Mouse (Mus musculus): ENCODE measurements at regions not wholly inside any gene's neighbourhood (a gene's known extent, or its start where the extent isn't known, plus 50 kb on each side); places are given as distances from the start of the nearest gene placed in this dataset.

GRCm38 (mm10) chr7:76053843-76054242 is 175.8 kb upstream of the Agbl1 start:
- no peak for ATAC-seq
- no peak overlapping the region for H3K4me3 ChIP-seq (ENCODE audit: low read depth, low read length)
- 76% methylated on average over 3 of the region's 3 CpGs for WGBS
- H3K9me3 ChIP-seq (replicated peaks; ENCODE audit: control insufficient read depth, low read length, poor library complexity, severe bottlenecking) = 0 out of 2 replicates have a peak, but pooled peaks cover 2% of the 10 kb centered on the region
- no peaks in the 10 kb centered on the region for H3K27me3 ChIP-seq (ENCODE audit: control insufficient read depth, insufficient read depth, low read depth, low read length)
- no peak overlapping the region for H3K4me2 ChIP-seq (ENCODE audit: low read length)
- no peak overlapping the region for H3K9ac ChIP-seq (ENCODE audit: low read depth, low read length)
- H3K4me1 ChIP-seq (ENCODE audit: control insufficient read depth, insufficient read depth, low read length) = no peaks in the 10 kb centered on the region
- no peak overlapping the region for H3K27ac ChIP-seq (ENCODE audit: low read length)
- no peaks in the 10 kb centered on the region for H3K36me3 ChIP-seq (ENCODE audit: control insufficient read depth, insufficient read depth, low read length)

GRCm38 (mm10) chr7:76099149-76099548 is 130.5 kb upstream of the Agbl1 start:
- 90% methylated on average over 1 of the region's 1 CpGs for WGBS
- no peaks in the 10 kb centered on the region for H3K27me3 ChIP-seq (ENCODE audit: control insufficient read depth, insufficient read depth, low read depth, low read length)
- H3K4me1 ChIP-seq (ENCODE audit: control insufficient read depth, insufficient read depth, low read length) = 0 out of 2 replicates have a peak, but pooled peaks cover 2% of the 10 kb centered on the region
- no peaks in the 10 kb centered on the region for H3K36me3 ChIP-seq (ENCODE audit: control insufficient read depth, insufficient read depth, low read length)
- no peak overlapping the region for H3K27ac ChIP-seq (ENCODE audit: low read length)
- no peaks in the 10 kb centered on the region for H3K9me3 ChIP-seq (replicated peaks; ENCODE audit: control insufficient read depth, low read length, poor library complexity, severe bottlenecking)
- H3K4me2 ChIP-seq (ENCODE audit: low read length) = no peak overlapping the region
- no peak for ATAC-seq
- H3K9ac ChIP-seq (ENCODE audit: low read depth, low read length) = no peak overlapping the region
- no peak overlapping the region for H3K4me3 ChIP-seq (ENCODE audit: low read depth, low read length)

DNA sequence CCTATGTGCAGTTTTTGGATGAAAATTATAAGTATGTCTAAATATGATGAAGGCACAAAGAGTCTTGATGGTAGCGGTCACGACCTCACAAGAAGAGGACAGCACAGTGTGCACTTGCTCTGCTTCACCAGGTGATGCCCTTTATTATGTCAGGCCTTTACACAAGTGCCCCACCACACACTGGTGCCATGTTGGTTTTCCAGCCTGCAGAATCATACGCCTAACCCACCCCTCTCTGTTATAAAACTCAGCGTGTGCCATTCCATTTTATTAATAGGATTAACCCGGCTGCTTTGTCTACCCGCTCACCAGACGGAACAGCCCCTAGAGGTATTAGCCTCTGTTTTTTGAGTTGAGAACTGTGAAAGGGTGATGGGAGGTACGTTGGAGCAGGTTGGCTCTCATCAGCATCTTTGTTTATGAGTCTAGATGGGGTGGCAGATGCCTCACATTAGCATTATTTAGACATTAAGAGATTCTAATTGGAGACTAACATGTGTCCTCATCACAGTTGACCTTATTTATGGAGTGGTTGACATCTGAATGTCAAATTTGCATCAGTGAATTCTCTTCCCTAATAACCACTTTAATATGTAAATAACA is 108.3 kb upstream of the Agbl1 start:
- Histone ChIP-seq H3K4me3 (ENCODE audit: low read depth, low read length) (no peak overlapping the region), H3K4me1 (ENCODE audit: control insufficient read depth, insufficient read depth, low read length) (no peaks in the 10 kb centered on the region), H3K36me3 (ENCODE audit: control insufficient read depth, insufficient read depth, low read length) (no peaks in the 10 kb centered on the region), H3K9me3 (replicated peaks; ENCODE audit: control insufficient read depth, low read length, poor library complexity, severe bottlenecking) (0 out of 2 replicates have a peak, but pooled peaks cover 2% of the 10 kb centered on the region), H3K27me3 (ENCODE audit: control insufficient read depth, insufficient read depth, low read depth, low read length) (no peaks in the 10 kb centered on the region), H3K4me2 (ENCODE audit: low read length) (no peak overlapping the region), H3K9ac (ENCODE audit: low read depth, low read length) (no peak overlapping the region), H3K27ac (ENCODE audit: low read length) (no peak overlapping the region)
- WGBS = 32% methylated on average over 8 of the region's 8 CpGs
- no peak for ATAC-seq

DNA sequence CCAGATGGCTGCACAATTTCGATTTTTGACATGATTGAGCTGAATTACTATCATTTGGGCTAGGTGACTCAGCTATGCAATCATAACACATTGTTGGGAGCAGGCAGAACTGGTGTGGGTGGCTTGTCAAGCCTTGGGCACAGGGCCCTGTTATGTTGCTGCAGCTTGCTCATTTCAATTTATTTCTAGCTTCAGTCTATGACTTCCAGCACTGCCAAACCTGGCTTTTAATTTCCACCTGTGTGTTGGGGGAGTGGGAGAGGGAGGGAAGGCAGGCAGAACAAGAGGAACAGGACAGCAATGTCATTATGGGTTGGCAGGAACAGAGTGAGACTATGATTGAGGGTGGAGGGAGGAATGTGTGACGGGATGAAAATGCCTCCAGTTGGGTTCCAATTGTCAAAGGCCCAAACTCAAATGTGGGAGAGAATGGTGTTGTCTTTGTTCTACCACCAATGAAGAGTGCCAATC is 102.0 kb upstream of the Agbl1 start:
- no peak overlapping the region for H3K9ac ChIP-seq (ENCODE audit: low read depth, low read length)
- 70% methylated on average over 2 of the region's 2 CpGs for WGBS
- no peak for ATAC-seq

GRCm38 (mm10) chr7:76142455-76142854 is 87.2 kb upstream of the Agbl1 start:
- no peaks in the 10 kb centered on the region for H3K36me3 ChIP-seq (ENCODE audit: control insufficient read depth, insufficient read depth, low read length)
- no peaks in the 10 kb centered on the region for H3K27me3 ChIP-seq (ENCODE audit: control insufficient read depth, insufficient read depth, low read depth, low read length)
- H3K9me3 ChIP-seq (replicated peaks; ENCODE audit: control insufficient read depth, low read length, poor library complexity, severe bottlenecking) = no peaks in the 10 kb centered on the region
- no peaks in the 10 kb centered on the region for H3K4me1 ChIP-seq (ENCODE audit: control insufficient read depth, insufficient read depth, low read length)
- H3K4me2 ChIP-seq (ENCODE audit: low read length) = no peak overlapping the region
- H3K9ac ChIP-seq (ENCODE audit: low read depth, low read length) = no peak overlapping the region
- no peak overlapping the region for H3K4me3 ChIP-seq (ENCODE audit: low read depth, low read length)
- H3K27ac ChIP-seq (ENCODE audit: low read length) = no peak overlapping the region
- ATAC-seq = no peak
- WGBS = 79% methylated on average over 4 of the region's 4 CpGs

More for the DNA sequence above, 102.0 kb upstream of the Agbl1 start:
- Histone ChIP-seq H3K27me3 (ENCODE audit: control insufficient read depth, insufficient read depth, low read depth, low read length) (no peaks in the 10 kb centered on the region), H3K4me3 (ENCODE audit: low read depth, low read length) (no peak overlapping the region), H3K9me3 (replicated peaks; ENCODE audit: control insufficient read depth, low read length, poor library complexity, severe bottlenecking) (no peaks in the 10 kb centered on the region), H3K4me1 (ENCODE audit: control insufficient read depth, insufficient read depth, low read length) (no peaks in the 10 kb centered on the region), H3K36me3 (ENCODE audit: control insufficient read depth, insufficient read depth, low read length) (no peaks in the 10 kb centered on the region), H3K27ac (ENCODE audit: low read length) (no peak overlapping the region), H3K4me2 (ENCODE audit: low read length) (no peak overlapping the region)

- ATAC-seq = no peak
- no peaks in the 10 kb centered on the region for H3K36me3 ChIP-seq (ENCODE audit: control insufficient read depth, insufficient read depth, low read length)
- no peak overlapping the region for H3K27ac ChIP-seq (ENCODE audit: low read length)
- H3K9me3 ChIP-seq (replicated peaks; ENCODE audit: control insufficient read depth, low read length, poor library complexity, severe bottlenecking) = no peaks in the 10 kb centered on the region
- H3K4me1 ChIP-seq (ENCODE audit: control insufficient read depth, insufficient read depth, low read length) = no peaks in the 10 kb centered on the region
- no peak overlapping the region for H3K4me3 ChIP-seq (ENCODE audit: low read depth, low read length)
- no peaks in the 10 kb centered on the region for H3K27me3 ChIP-seq (ENCODE audit: control insufficient read depth, insufficient read depth, low read depth, low read length)
- H3K9ac ChIP-seq (ENCODE audit: low read depth, low read length) = no peak overlapping the region
- H3K4me2 ChIP-seq (ENCODE audit: low read length) = no peak overlapping the region
These were observed 83.3 kb upstream of the Agbl1 start for GRCm38 (mm10) chr7:76146385-76146784.

DNA sequence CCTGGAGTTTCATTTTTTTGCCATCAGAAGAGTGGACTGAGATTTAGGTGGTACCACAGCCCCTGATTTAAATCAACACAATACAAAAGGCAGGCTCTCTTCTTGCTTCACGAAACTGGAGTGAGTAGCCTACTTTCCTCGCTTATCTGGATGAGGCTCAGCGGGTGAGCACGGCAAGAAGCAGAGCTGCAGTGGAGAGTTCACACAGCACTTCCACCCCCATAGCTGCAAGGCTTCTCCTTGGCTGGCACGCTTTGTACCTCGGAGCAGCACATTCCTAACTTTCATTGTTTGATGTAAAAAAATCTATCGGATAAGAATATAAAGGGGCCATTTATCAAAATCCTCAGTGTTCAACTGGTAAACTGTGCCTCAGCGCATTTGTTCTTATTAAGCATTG is 72.8 kb upstream of the Agbl1 start:
- no peak overlapping the region for H3K4me3 ChIP-seq (ENCODE audit: low read depth, low read length)
- no peak overlapping the region for H3K9ac ChIP-seq (ENCODE audit: low read depth, low read length)
- no peak overlapping the region for H3K4me2 ChIP-seq (ENCODE audit: low read length)
- H3K9me3 ChIP-seq (replicated peaks; ENCODE audit: control insufficient read depth, low read length, poor library complexity, severe bottlenecking) = no peaks in the 10 kb centered on the region
- no peak for ATAC-seq
- 0 out of 2 replicates have a peak, but pooled peaks cover 3% of the 10 kb centered on the region for H3K4me1 ChIP-seq (ENCODE audit: control insufficient read depth, insufficient read depth, low read length)
- H3K36me3 ChIP-seq (ENCODE audit: control insufficient read depth, insufficient read depth, low read length) = no peaks in the 10 kb centered on the region
- 30% methylated on average over 8 of the region's 8 CpGs for WGBS
- no peaks in the 10 kb centered on the region for H3K27me3 ChIP-seq (ENCODE audit: control insufficient read depth, insufficient read depth, low read depth, low read length)
- H3K27ac ChIP-seq (ENCODE audit: low read length) = no peak overlapping the region

DNA sequence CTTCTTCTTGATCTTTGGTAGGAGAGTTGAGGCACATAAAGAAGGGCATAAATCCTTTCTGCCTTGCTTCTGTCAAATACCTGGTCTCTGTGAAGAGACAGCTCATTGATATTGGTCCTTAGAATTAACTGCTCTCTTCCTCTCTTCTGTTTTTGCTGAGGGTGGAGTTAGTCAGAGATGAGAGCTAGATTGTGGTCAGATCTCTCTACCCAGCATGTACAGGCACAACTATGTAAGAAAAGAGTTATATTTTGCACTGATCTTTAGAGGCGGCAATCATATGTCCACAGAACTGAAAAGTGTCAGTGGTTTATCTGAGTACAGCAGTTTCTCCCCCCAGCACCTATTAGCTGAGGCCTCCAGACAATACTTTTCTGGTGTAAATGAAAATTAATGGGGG is 65.5 kb upstream of the Agbl1 start:
- Histone ChIP-seq H3K27ac (ENCODE audit: low read length) (no peak overlapping the region), H3K36me3 (ENCODE audit: control insufficient read depth, insufficient read depth, low read length) (no peaks in the 10 kb centered on the region), H3K4me1 (ENCODE audit: control insufficient read depth, insufficient read depth, low read length) (no peaks in the 10 kb centered on the region), H3K9ac (ENCODE audit: low read depth, low read length) (no peak overlapping the region), H3K4me2 (ENCODE audit: low read length) (no peak overlapping the region), H3K27me3 (ENCODE audit: control insufficient read depth, insufficient read depth, low read depth, low read length) (no peaks in the 10 kb centered on the region), H3K9me3 (replicated peaks; ENCODE audit: control insufficient read depth, low read length, poor library complexity, severe bottlenecking) (no peaks in the 10 kb centered on the region), H3K4me3 (ENCODE audit: low read depth, low read length) (no peak overlapping the region)
- WGBS = 97% methylated on average over 1 of the region's 1 CpGs
- no peak for ATAC-seq

- Histone ChIP-seq H3K27ac (ENCODE audit: low read length) (no peak overlapping the region), H3K36me3 (ENCODE audit: control insufficient read depth, insufficient read depth, low read length) (no peaks in the 10 kb centered on the region), H3K4me1 (ENCODE audit: control insufficient read depth, insufficient read depth, low read length) (no peaks in the 10 kb centered on the region), H3K9ac (ENCODE audit: low read depth, low read length) (no peak overlapping the region), H3K4me2 (ENCODE audit: low read length) (no peak overlapping the region), H3K9me3 (replicated peaks; ENCODE audit: control insufficient read depth, low read length, poor library complexity, severe bottlenecking) (no peaks in the 10 kb centered on the region), H3K4me3 (ENCODE audit: low read depth, low read length) (no peak overlapping the region), H3K27me3 (ENCODE audit: control insufficient read depth, insufficient read depth, low read depth, low read length) (no peaks in the 10 kb centered on the region)
- no peak for ATAC-seq
- 85% methylated on average over 5 of the region's 5 CpGs for WGBS
These were observed 64.7 kb upstream of the Agbl1 start for GRCm38 (mm10) chr7:76164735-76165630.
